Mouse (Mus musculus): Measurements from ENCODE around the gene Ralbp1. TPM values are rescaled to one million over a fixed set of nuclear protein-coding genes. Genes with fewer than 3 reads are reported as not detected.

The Ralbp1 gene
- polyA plus RNA-seq, 1 experiment = 21.9 TPM

GRCm38 (mm10) chr17:65873834-65874233, 11.8 kb downstream of the Ralbp1 start:
- Histone ChIP-seq H3ac (ENCODE audit: control insufficient read depth, insufficient read length, low read depth) (no peak overlapping the region), H3K79me2 (ENCODE audit: control insufficient read depth, insufficient read depth) (peaks cover 83% of the 10 kb centered on the region), H3K79me3 (ENCODE audit: low read depth) (peaks cover 11% of the 10 kb centered on the region), H3K27me3 (ENCODE audit: control insufficient read depth, insufficient read depth, insufficient read length) (no peaks in the 10 kb centered on the region), H3K4me3 (ENCODE audit: insufficient read depth, poor library complexity, severe bottlenecking) (no peak overlapping the region), H3K36me3 (ENCODE audit: control insufficient read depth, insufficient read depth) (no peaks in the 10 kb centered on the region)
- TF ChIP-seq CTCF (IDR thresholded peaks at IDR 0.05; ENCODE audit: control insufficient read depth, insufficient read depth, insufficient read length) (no peak), MYOG (IDR thresholded peaks at IDR 0.05; ENCODE audit: control insufficient read depth, extremely low read depth, insufficient read length) (no peak), USF1 (IDR thresholded peaks at IDR 0.05; ENCODE audit: low read depth) (no peak), MYOD1 (IDR thresholded peaks at IDR 0.05; ENCODE audit: control insufficient read depth, insufficient read length, low read depth) (no peak), FOSL1 (IDR thresholded peaks at IDR 0.05; ENCODE audit: insufficient read depth, low read length, poor library complexity, severe bottlenecking) (no peak), CEBPB (IDR thresholded peaks at IDR 0.05; ENCODE audit: low read depth) (no peak), MAX (IDR thresholded peaks at IDR 0.05) (no peak)

GRCm38 (mm10) chr17:65873156-65873555, 12.4 kb downstream of the Ralbp1 start:
- peaks cover 11% of the 10 kb centered on the region for H3K79me3 ChIP-seq (ENCODE audit: low read depth)
- H3K79me2 ChIP-seq (ENCODE audit: control insufficient read depth, insufficient read depth) = peaks cover 80% of the 10 kb centered on the region
- H3K36me3 ChIP-seq (ENCODE audit: control insufficient read depth, insufficient read depth) = no peaks in the 10 kb centered on the region
- H3ac ChIP-seq (ENCODE audit: control insufficient read depth, insufficient read length, low read depth) = no peak overlapping the region
- no peaks in the 10 kb centered on the region for H3K27me3 ChIP-seq (ENCODE audit: control insufficient read depth, insufficient read depth, insufficient read length)
- TF ChIP-seq MYOG (IDR thresholded peaks at IDR 0.05; ENCODE audit: control insufficient read depth, extremely low read depth, insufficient read length) (no peak), MAX (IDR thresholded peaks at IDR 0.05) (no peak)
- H3K4me3 ChIP-seq (ENCODE audit: insufficient read depth, poor library complexity, severe bottlenecking) = no peak overlapping the region

- TF ChIP-seq MYOD1 (IDR thresholded peaks at IDR 0.05; ENCODE audit: control insufficient read depth, insufficient read length, low read depth) = no peak
- TF ChIP-seq MAX (IDR thresholded peaks at IDR 0.05) = no peak
- TF ChIP-seq FOSL1 (IDR thresholded peaks at IDR 0.05; ENCODE audit: insufficient read depth, low read length, poor library complexity, severe bottlenecking) = no peak
- no peak for TF ChIP-seq CEBPB (IDR thresholded peaks at IDR 0.05; ENCODE audit: low read depth)
- no peak for TF ChIP-seq USF1 (IDR thresholded peaks at IDR 0.05; ENCODE audit: low read depth)
- no peak for TF ChIP-seq MYOG (IDR thresholded peaks at IDR 0.05; ENCODE audit: control insufficient read depth, extremely low read depth, insufficient read length)
- no peak for TF ChIP-seq CTCF (IDR thresholded peaks at IDR 0.05; ENCODE audit: control insufficient read depth, insufficient read depth, insufficient read length)
- Histone ChIP-seq H3K27me3 (ENCODE audit: control insufficient read depth, insufficient read depth, insufficient read length) (no peaks in the 10 kb centered on the region), H3ac (ENCODE audit: control insufficient read depth, insufficient read length, low read depth) (no peak overlapping the region), H3K36me3 (ENCODE audit: control insufficient read depth, insufficient read depth) (no peaks in the 10 kb centered on the region), H3K79me2 (ENCODE audit: control insufficient read depth, insufficient read depth) (peaks cover 75% of the 10 kb centered on the region), H3K79me3 (ENCODE audit: low read depth) (peaks cover 11% of the 10 kb centered on the region), H3K4me3 (ENCODE audit: insufficient read depth, poor library complexity, severe bottlenecking) (no peak overlapping the region)
Measured at GRCm38 (mm10) chr17:65872652-65873051, 12.9 kb downstream of the Ralbp1 start.

- Histone ChIP-seq H3K27me3 (ENCODE audit: control insufficient read depth, insufficient read depth, insufficient read length) (no peaks in the 10 kb centered on the region), H3K79me3 (ENCODE audit: low read depth) (peaks cover 11% of the 10 kb centered on the region), H3K4me3 (ENCODE audit: insufficient read depth, poor library complexity, severe bottlenecking) (no peak overlapping the region), H3ac (ENCODE audit: control insufficient read depth, insufficient read length, low read depth) (no peak overlapping the region), H3K36me3 (ENCODE audit: control insufficient read depth, insufficient read depth) (no peaks in the 10 kb centered on the region), H3K79me2 (ENCODE audit: control insufficient read depth, insufficient read depth) (peaks cover 69% of the 10 kb centered on the region)
- TF ChIP-seq CEBPB (IDR thresholded peaks at IDR 0.05; ENCODE audit: low read depth) = no peak
- TF ChIP-seq CTCF (IDR thresholded peaks at IDR 0.05; ENCODE audit: control insufficient read depth, insufficient read depth, insufficient read length) = no peak
Measured at GRCm38 (mm10) chr17:65872051-65872450, 13.5 kb downstream of the Ralbp1 start.

- Histone ChIP-seq H3K36me3 (ENCODE audit: control insufficient read depth, insufficient read depth) (no peaks in the 10 kb centered on the region), H3K79me2 (ENCODE audit: control insufficient read depth, insufficient read depth) (peaks cover 66% of the 10 kb centered on the region), H3ac (ENCODE audit: control insufficient read depth, insufficient read length, low read depth) (no peak overlapping the region), H3K27me3 (ENCODE audit: control insufficient read depth, insufficient read depth, insufficient read length) (no peaks in the 10 kb centered on the region), H3K4me3 (ENCODE audit: insufficient read depth, poor library complexity, severe bottlenecking) (no peak overlapping the region), H3K79me3 (ENCODE audit: low read depth) (peaks cover 11% of the 10 kb centered on the region)
- TF ChIP-seq FOSL1 (IDR thresholded peaks at IDR 0.05; ENCODE audit: insufficient read depth, low read length, poor library complexity, severe bottlenecking) (no peak), CTCF (IDR thresholded peaks at IDR 0.05; ENCODE audit: control insufficient read depth, insufficient read depth, insufficient read length) (no peak), MYOG (IDR thresholded peaks at IDR 0.05; ENCODE audit: control insufficient read depth, extremely low read depth, insufficient read length) (no peak), MYOD1 (IDR thresholded peaks at IDR 0.05; ENCODE audit: control insufficient read depth, insufficient read length, low read depth) (no peak), USF1 (IDR thresholded peaks at IDR 0.05; ENCODE audit: low read depth) (no peak), CEBPB (IDR thresholded peaks at IDR 0.05; ENCODE audit: low read depth) (no peak), MAX (IDR thresholded peaks at IDR 0.05) (no peak)
Measured at GRCm38 (mm10) chr17:65871641-65872041, 14.0 kb downstream of the Ralbp1 start.

GRCm38 (mm10) chr17:65870146-65870545, 15.5 kb downstream of the Ralbp1 start:
- peak; percentile 26 for TF ChIP-seq CTCF (IDR thresholded peaks at IDR 0.05; ENCODE audit: control insufficient read depth, insufficient read depth, insufficient read length)
- no peak for TF ChIP-seq MAX (IDR thresholded peaks at IDR 0.05)
- H3ac ChIP-seq (ENCODE audit: control insufficient read depth, insufficient read length, low read depth) = no peak overlapping the region
- no peak overlapping the region for H3K4me3 ChIP-seq (ENCODE audit: insufficient read depth, poor library complexity, severe bottlenecking)
- peaks cover 51% of the 10 kb centered on the region for H3K79me2 ChIP-seq (ENCODE audit: control insufficient read depth, insufficient read depth)
- no peaks in the 10 kb centered on the region for H3K36me3 ChIP-seq (ENCODE audit: control insufficient read depth, insufficient read depth)
- H3K79me3 ChIP-seq (ENCODE audit: low read depth) = peaks cover 6% of the 10 kb centered on the region
- no peaks in the 10 kb centered on the region for H3K27me3 ChIP-seq (ENCODE audit: control insufficient read depth, insufficient read depth, insufficient read length)
